Mouse (Mus musculus) heart, postnatal 0 days (tissue): Measurements from ENCODE around the gene Angel2. TPM values are rescaled to one million over a fixed set of nuclear protein-coding genes. Genes with fewer than 3 reads are reported as not detected.

Source experiments
- ATAC-seq: fragments of 200-750 bp; cut with Nextera tagmentation; 2 replicates; pipeline ENCODE4 v1.8.0; 2017; ENCODE audit warnings: low read depth, moderate number of reproducible peaks, moderate library complexity; ENCODE audit not compliant: insufficient read depth
- DNase-seq: peaks from one replicate; pipeline ENCODE4 v3.0.0-alpha.2; 2016; ENCODE audit warnings: low spot score
- H3K27ac ChIP-seq: fragments of 300-500 bp; sonication (generic); 2 replicates; pipeline ENCODE4 v1.5.1; 2014; ENCODE audit warnings: low read depth, mild to moderate bottlenecking
- H3K27me3 ChIP-seq: fragments of 300-500 bp; sonication (generic); 2 replicates; pipeline ENCODE4 v1.6.1; 2014; ENCODE audit warnings: low read length, mixed read lengths; ENCODE audit not compliant: control insufficient read depth, insufficient read depth
- H3K36me3 ChIP-seq: fragments of 300-500 bp; sonication (generic); replicated peaks from 2 replicates; pipeline ENCODE4 v1.6.1; 2014; ENCODE audit warnings: low read length, mixed read lengths; ENCODE audit not compliant: control insufficient read depth, insufficient read depth
- H3K4me1 ChIP-seq: fragments of 300-500 bp; sonication (generic); 2 replicates; pipeline ENCODE4 v1.6.1; 2014; ENCODE audit warnings: antibody characterized with exemption; ENCODE audit not compliant: control insufficient read depth, insufficient read depth
- H3K4me2 ChIP-seq: fragments of 300-500 bp; sonication (generic); 2 replicates; pipeline ENCODE4 v1.6.1; 2014; ENCODE audit warnings: low read depth, mild to moderate bottlenecking, low read length, moderate library complexity
- H3K4me3 ChIP-seq: fragments of 300-500 bp; sonication (generic); 2 replicates; pipeline ENCODE4 v1.5.1; 2014; ENCODE audit warnings: low read depth, low read length
- H3K9ac ChIP-seq: fragments of 300-500 bp; sonication (generic); replicated peaks from 2 replicates; pipeline ENCODE4 v1.6.1; 2014; ENCODE audit warnings: low read depth, low read length, mixed read lengths
- H3K9me3 ChIP-seq: fragments of 300-500 bp; sonication (generic); replicated peaks from 2 replicates; pipeline ENCODE4 v1.6.1; 2016; ENCODE audit warnings: low read length; ENCODE audit not compliant: control insufficient read depth
- CTCF ChIP-seq: IDR thresholded peaks from 2 replicates; pipeline ENCODE4 v1.5.1; 2016; ENCODE audit warnings: antibody characterized with exemption, control low read depth, low read depth
- EP300 ChIP-seq: IDR thresholded peaks from 2 replicates; pipeline ENCODE4 v1.6.1; 2016; ENCODE audit warnings: antibody characterized with exemption, low read depth
- WGBS: fragments of 180-500 bp; shearing (Covaris S2); extraction: QIAGEN DNeasy Blood & Tissue Kit; methylation state at CpG from one replicate; pipeline ENCODE4 v1.1.7; 2014; 5-methylcytosine and 5-hydroxymethylcytosine counted together
- polyA plus RNA-seq: library from polyadenylated mRNA; unstranded; fragments of >200 nt; fragmentation: Nextera tagmentation; extraction: Ambion mirVana; gene quantifications from 2 replicates; pipeline ENCODE4 v1.2.1, GENCODE M21; 2015
- total RNA-seq: library from RNA; depleted of rRNA; stranded (reverse); fragments of >200 nt; gene quantifications from 2 replicates; pipeline ENCODE4 v1.2.3, GENCODE M21; 2014; ENCODE audit warnings: low replicate concordance

The Angel2 gene
- total and polyA plus RNA-seq, 2 experiments from 2014 or later = 23.8 to 25.1 TPM

GRCm38 (mm10) chr1:190968010-190968409 lies 43.1 kb downstream of the Angel2 start:
- Histone ChIP-seq H3K9me3 (no peaks in the 10 kb centered on the region), H3K36me3 (peaks cover 15% of the 10 kb centered on the region), H3K27ac (no peak overlapping the region), H3K9ac (no peak overlapping the region), H3K4me1 (peaks cover 32% of the 10 kb centered on the region), H3K4me3 (no peak overlapping the region), H3K27me3 (no peaks in the 10 kb centered on the region), H3K4me2 (no peak overlapping the region)
- DNase-seq = no peak
- ATAC-seq = no peak
- TF ChIP-seq EP300 (no peak), CTCF (no peak)
- WGBS = 86% methylated on average over 7 of the region's 7 CpGs

- H3K27me3 ChIP-seq = no peaks in the 10 kb centered on the region
- no peaks in the 10 kb centered on the region for H3K9me3 ChIP-seq
- peaks cover 15% of the 10 kb centered on the region for H3K36me3 ChIP-seq
- H3K27ac ChIP-seq = peak overlapping the region; percentile 81
- DNase-seq (no peak), ATAC-seq (peak; percentile 24; the same call in 1 of the 2 replicates)
- WGBS = 38% methylated on average over 14 of the region's 14 CpGs
- no peak overlapping the region for H3K4me2 ChIP-seq
- no peak overlapping the region for H3K9ac ChIP-seq
- TF ChIP-seq CTCF (no peak), EP300 (no peak)
- H3K4me1 ChIP-seq = peaks cover 43% of the 10 kb centered on the region
- H3K4me3 ChIP-seq = no peak overlapping the region
Observed at GRCm38 (mm10) chr1:190971708-190972610, 47.0 kb downstream of the Angel2 start.

- Histone ChIP-seq H3K4me3 (no peak overlapping the region), H3K4me2 (peak overlapping the region; percentile 7; the same call in 1 of the 2 replicates)
- ATAC-seq = peak; percentile 84
Observed at GRCm38 (mm10) chr1:190972612-190973192, 47.8 kb downstream of the Angel2 start.

GRCm38 (mm10) chr1:190974191-190974590 lies 49.3 kb downstream of the Angel2 start:
- DNase-seq (no peak), ATAC-seq (no peak)
- H3K27me3 ChIP-seq = no peaks in the 10 kb centered on the region
- 88% methylated on average over 8 of the region's 8 CpGs for WGBS
- no peak for TF ChIP-seq EP300
- TF ChIP-seq CTCF = no peak
- no peak overlapping the region for H3K4me3 ChIP-seq
- H3K9me3 ChIP-seq = no peaks in the 10 kb centered on the region
- peaks cover 46% of the 10 kb centered on the region for H3K4me1 ChIP-seq
- H3K4me2 ChIP-seq = no peak overlapping the region
- no peak overlapping the region; the same call in 1 of the 2 replicates for H3K27ac ChIP-seq
- no peak overlapping the region for H3K9ac ChIP-seq
- peaks cover 12% of the 10 kb centered on the region for H3K36me3 ChIP-seq

More at GRCm38 (mm10) chr1:190972612-190973192, 47.8 kb downstream of the Angel2 start:
- peak; percentile 77 for DNase-seq
- TF ChIP-seq EP300 (no peak; the same call in 1 of the 2 replicates), CTCF (no peak)
- Histone ChIP-seq H3K36me3 (peaks cover 15% of the 10 kb centered on the region), H3K27me3 (no peaks in the 10 kb centered on the region), H3K9me3 (no peaks in the 10 kb centered on the region), H3K4me1 (peaks cover 49% of the 10 kb centered on the region), H3K27ac (peak overlapping the region; percentile 81), H3K9ac (peak overlapping the region; percentile 34; the same call in 1 of the 2 replicates)
- 23% methylated on average over 7 of the region's 7 CpGs for WGBS

GRCm38 (mm10) chr1:190974833-190975232 lies 49.9 kb downstream of the Angel2 start:
- DNase-seq = no peak
- ATAC-seq = no peak
- Histone ChIP-seq H3K4me2 (no peak overlapping the region), H3K9me3 (no peaks in the 10 kb centered on the region), H3K27me3 (no peaks in the 10 kb centered on the region), H3K36me3 (peaks cover 8% of the 10 kb centered on the region), H3K27ac (no peak overlapping the region; the same call in 1 of the 2 replicates), H3K4me1 (peaks cover 39% of the 10 kb centered on the region), H3K4me3 (no peak overlapping the region), H3K9ac (no peak overlapping the region)
- TF ChIP-seq CTCF (no peak), EP300 (no peak)
- 57% methylated on average over 1 of the region's 1 CpGs for WGBS
